Mouse (Mus musculus) cerebellum, adult 2 months (tissue): ENCODE measurements at regions not wholly inside any gene's neighbourhood (a gene's known extent, or its start where the extent isn't known, plus 50 kb on each side); places are given as distances from the start of the nearest gene placed in this dataset.

Experiments used
- CTCF ChIP-seq: fragments of 200-500 bp; IDR thresholded peaks from 2 replicates; pipeline ENCODE4 v1.5.1; 2011; ENCODE audit warnings: low read depth, mild to moderate bottlenecking, control low read depth, low read length, moderate library complexity, borderline replicate concordance; ENCODE audit not compliant: insufficient read depth
- POLR2A ChIP-seq: fragments of 200-500 bp; IDR thresholded peaks from 2 replicates; pipeline ENCODE4 v1.6.1; 2011; ENCODE audit warnings: low read length, control low read depth, borderline replicate concordance; ENCODE audit not compliant: insufficient read depth

DNA sequence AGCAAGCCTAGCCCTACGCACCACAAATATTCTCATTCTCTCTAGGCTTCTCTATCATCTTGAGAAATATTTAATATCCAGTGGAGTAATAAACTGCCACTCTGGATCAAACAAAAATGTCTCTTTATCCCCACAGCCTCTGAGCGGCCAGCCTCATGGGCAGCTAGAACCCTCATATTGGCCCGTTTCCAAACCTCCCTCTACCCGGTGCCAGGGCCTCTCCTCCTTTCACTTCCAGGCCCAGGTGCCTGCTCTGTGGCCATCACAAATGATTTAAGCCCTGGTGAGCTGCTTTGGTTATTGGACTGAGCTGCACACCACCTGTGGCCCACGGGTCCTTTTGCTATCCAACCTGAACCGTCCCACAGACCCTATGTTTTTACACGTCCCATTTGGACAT is 131.5 kb downstream of the Gm9195 start:
- TF ChIP-seq CTCF (no peak), POLR2A (no peak)
